Mouse (Mus musculus): ENCODE data around the gene Nme4. TPM values are rescaled to one million over a fixed set of nuclear protein-coding genes. Genes with fewer than 3 reads are reported as not detected.
A peak's percentile ranks its signal among the peaks of the same experiment; 100 is the strongest.
"Not testable (repeated sequence)": the region's sequence is repeated elsewhere in the genome, so short reads cannot be mapped to it uniquely, and the experiment has no call there.

The Nme4 gene
- polyA plus RNA-seq, 1 experiment from 2014 or later: 35.5 TPM

GRCm38 (mm10) chr17:26113181-26113948 is 18.0 kb upstream of the Nme4 start, which contains the start of gene Tmem8:
Gene Tmem8 (plus strand): TSS chr17:26113299.
- H3K27ac ChIP-seq (replicated peaks): no peak within 1 kb of the TSS; the same call in 1 of the 2 replicates
- ATAC-seq (ENCODE audit: insufficient read depth): peak; percentile 69
- peak within 1 kb of the TSS; percentile 86 for H3K4me2 ChIP-seq
- H3K36me3 ChIP-seq (replicated peaks): no peaks in the 10 kb centered on the region
- WGBS (ENCODE audit: insufficient replicate concordance): under 1% methylated on average over 62 of the region's 75 CpGs
- H3K27me3 ChIP-seq: peaks cover 90% of the 10 kb centered on the region
- H3K4me1 ChIP-seq (replicated peaks): peaks cover 34% of the 10 kb centered on the region
- H3K9me3 ChIP-seq (replicated peaks): no peaks in the 10 kb centered on the region
- peak within 1 kb of the TSS; percentile 63 for H3K9ac ChIP-seq
- H3K4me3 ChIP-seq (replicated peaks): peak within 1 kb of the TSS; percentile 70

GRCm38 (mm10) chr17:26112751-26113150 is 17.3 kb upstream of the Nme4 start:
- H3K27ac ChIP-seq (replicated peaks): no peak overlapping the region
- no peaks in the 10 kb centered on the region for H3K9me3 ChIP-seq (replicated peaks)
- peaks cover 84% of the 10 kb centered on the region for H3K27me3 ChIP-seq
- no peaks in the 10 kb centered on the region for H3K36me3 ChIP-seq (replicated peaks)
- H3K4me2 ChIP-seq: peak overlapping the region; percentile 86
- peak overlapping the region; percentile 70 for H3K4me3 ChIP-seq (replicated peaks)
- H3K4me1 ChIP-seq (replicated peaks): peaks cover 34% of the 10 kb centered on the region
- no peak for ATAC-seq (ENCODE audit: insufficient read depth)
- 13% methylated on average over 14 of the region's 14 CpGs for WGBS (ENCODE audit: insufficient replicate concordance)
- peak overlapping the region; percentile 63; the same call in 1 of the 2 replicates for H3K9ac ChIP-seq

DNA sequence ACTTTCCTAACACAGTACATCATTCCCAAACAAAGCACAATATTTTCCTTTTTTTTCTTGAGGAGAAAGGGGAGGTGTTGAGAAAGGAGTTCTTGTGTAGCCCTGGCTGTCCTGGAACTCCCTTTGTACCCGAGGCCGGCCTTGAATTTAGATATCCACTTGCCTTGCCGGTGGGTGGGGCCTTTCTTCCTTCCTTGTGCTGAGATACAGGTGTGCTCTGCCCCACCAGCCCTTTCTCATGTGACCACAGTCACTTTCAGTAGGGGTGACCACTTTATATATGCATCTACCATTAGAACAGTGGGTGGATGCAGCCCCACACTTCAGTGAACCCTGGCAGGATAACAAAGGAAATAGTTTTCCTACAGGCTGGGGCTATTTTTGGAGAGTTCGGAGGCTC is 16.3 kb upstream of the Nme4 start:
- Histone ChIP-seq H3K9me3 (replicated peaks) (no peaks in the 10 kb centered on the region), H3K4me2 (no peak overlapping the region), H3K4me1 (replicated peaks) (peaks cover 34% of the 10 kb centered on the region), H3K27ac (replicated peaks) (no peak overlapping the region), H3K27me3 (peaks cover 75% of the 10 kb centered on the region), H3K36me3 (replicated peaks) (no peaks in the 10 kb centered on the region), H3K9ac (no peak overlapping the region), H3K4me3 (replicated peaks) (no peak overlapping the region)
- no peak for ATAC-seq (ENCODE audit: insufficient read depth)
- 28% methylated on average over 4 of the region's 4 CpGs for WGBS (ENCODE audit: insufficient replicate concordance)

- Histone ChIP-seq H3K36me3 (replicated peaks) (no peaks in the 10 kb centered on the region), H3K4me2 (no peak overlapping the region), H3K9ac (no peak overlapping the region), H3K4me1 (replicated peaks) (peaks cover 33% of the 10 kb centered on the region), H3K27me3 (peaks cover 72% of the 10 kb centered on the region), H3K4me3 (replicated peaks) (no peak overlapping the region), H3K27ac (replicated peaks) (no peak overlapping the region), H3K9me3 (replicated peaks) (no peaks in the 10 kb centered on the region)
- no peak for ATAC-seq (ENCODE audit: insufficient read depth)
- WGBS (ENCODE audit: insufficient replicate concordance): 24% methylated on average over 4 of the region's 4 CpGs
These were observed 15.6 kb upstream of the Nme4 start for GRCm38 (mm10) chr17:26111024-26111423.

GRCm38 (mm10) chr17:26110156-26110555 is 14.8 kb upstream of the Nme4 start:
- Histone ChIP-seq H3K36me3 (replicated peaks) (no peaks in the 10 kb centered on the region), H3K4me2 (no peak overlapping the region), H3K27ac (replicated peaks) (no peak overlapping the region; the same call in 1 of the 2 replicates), H3K9ac (no peak overlapping the region), H3K4me1 (replicated peaks) (peaks cover 24% of the 10 kb centered on the region), H3K4me3 (replicated peaks) (no peak overlapping the region), H3K9me3 (replicated peaks) (no peaks in the 10 kb centered on the region), H3K27me3 (peaks cover 67% of the 10 kb centered on the region)
- 20% methylated on average over 4 of the region's 4 CpGs for WGBS (ENCODE audit: insufficient replicate concordance)
- ATAC-seq (ENCODE audit: insufficient read depth): no peak

DNA sequence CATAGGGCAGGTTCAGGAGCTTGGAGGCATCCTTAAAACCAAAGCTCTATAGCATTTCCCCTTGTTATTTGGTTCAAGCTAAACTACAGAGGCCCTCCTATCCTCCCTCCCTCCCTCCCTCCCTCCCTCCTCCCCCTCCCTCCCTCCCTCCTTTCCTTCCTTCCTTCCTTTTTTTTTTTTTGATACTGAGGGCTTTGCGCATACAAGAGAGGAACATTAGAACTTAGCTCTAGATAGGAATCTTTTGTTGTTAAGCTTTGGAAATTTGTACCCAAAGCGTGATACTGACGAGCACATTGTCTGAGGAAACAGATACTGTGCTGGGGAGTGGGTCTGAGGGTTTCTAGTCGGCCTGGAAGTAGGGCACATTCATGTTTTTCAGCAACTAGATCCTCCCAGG is 10.2 kb upstream of the Nme4 start:
- ATAC-seq (ENCODE audit: insufficient read depth): no peak
- H3K4me3 ChIP-seq (replicated peaks): no peak overlapping the region
- H3K9me3 ChIP-seq (replicated peaks): no peaks in the 10 kb centered on the region
- peaks cover 21% of the 10 kb centered on the region for H3K27me3 ChIP-seq
- H3K4me2 ChIP-seq: no peak overlapping the region
- H3K36me3 ChIP-seq (replicated peaks): no peaks in the 10 kb centered on the region
- WGBS (ENCODE audit: insufficient replicate concordance): 29% methylated on average over 4 of the region's 4 CpGs
- no peak overlapping the region for H3K27ac ChIP-seq (replicated peaks)
- H3K9ac ChIP-seq: no peak overlapping the region
- peaks cover 6% of the 10 kb centered on the region; the same call in 1 of the 2 replicates for H3K4me1 ChIP-seq (replicated peaks)

- 53% methylated on average over 4 of the region's 4 CpGs for WGBS (ENCODE audit: insufficient replicate concordance)
- no peaks in the 10 kb centered on the region for H3K36me3 ChIP-seq (replicated peaks)
- no peak overlapping the region for H3K27ac ChIP-seq (replicated peaks)
- H3K4me1 ChIP-seq (replicated peaks): peaks cover 3% of the 10 kb centered on the region; the same call in 1 of the 2 replicates
- ATAC-seq (ENCODE audit: insufficient read depth): no peak; the same call in 1 of the 2 replicates
- H3K9ac ChIP-seq: no peak overlapping the region
- no peak overlapping the region for H3K4me3 ChIP-seq (replicated peaks)
- H3K9me3 ChIP-seq (replicated peaks): no peaks in the 10 kb centered on the region
- H3K4me2 ChIP-seq: no peak overlapping the region
- peaks cover 7% of the 10 kb centered on the region; the same call in 1 of the 2 replicates for H3K27me3 ChIP-seq
These were observed 6.1 kb upstream of the Nme4 start for GRCm38 (mm10) chr17:26101478-26101877.

GRCm38 (mm10) chr17:26100166-26100565 is 4.8 kb upstream of the Nme4 start:
- no peak overlapping the region for H3K4me3 ChIP-seq (replicated peaks)
- no peak overlapping the region for H3K9ac ChIP-seq
- H3K27ac ChIP-seq (replicated peaks): no peak overlapping the region
- no peak for ATAC-seq (ENCODE audit: insufficient read depth)
- peaks cover 13% of the 10 kb centered on the region for H3K4me1 ChIP-seq (replicated peaks)
- no peaks in the 10 kb centered on the region for H3K36me3 ChIP-seq (replicated peaks)
- 40% methylated on average over 2 of the region's 2 CpGs for WGBS (ENCODE audit: insufficient replicate concordance)
- H3K4me2 ChIP-seq: no peak overlapping the region
- no peaks in the 10 kb centered on the region for H3K27me3 ChIP-seq
- H3K9me3 ChIP-seq (replicated peaks): no peaks in the 10 kb centered on the region

- H3K36me3 ChIP-seq (replicated peaks); H3K27ac ChIP-seq (replicated peaks); ATAC-seq (ENCODE audit: insufficient read depth); H3K4me3 ChIP-seq (replicated peaks); H3K27me3 ChIP-seq; H3K9ac ChIP-seq; H3K9me3 ChIP-seq (replicated peaks); H3K4me2 ChIP-seq: not testable (repeated sequence)
- H3K4me1 ChIP-seq (replicated peaks): peaks cover 22% of the 10 kb centered on the region
- WGBS (ENCODE audit: insufficient replicate concordance): 42% methylated on average over 3 of the region's 3 CpGs
These were observed 3.9 kb upstream of the Nme4 start for GRCm38 (mm10) chr17:26099316-26099715.

DNA sequence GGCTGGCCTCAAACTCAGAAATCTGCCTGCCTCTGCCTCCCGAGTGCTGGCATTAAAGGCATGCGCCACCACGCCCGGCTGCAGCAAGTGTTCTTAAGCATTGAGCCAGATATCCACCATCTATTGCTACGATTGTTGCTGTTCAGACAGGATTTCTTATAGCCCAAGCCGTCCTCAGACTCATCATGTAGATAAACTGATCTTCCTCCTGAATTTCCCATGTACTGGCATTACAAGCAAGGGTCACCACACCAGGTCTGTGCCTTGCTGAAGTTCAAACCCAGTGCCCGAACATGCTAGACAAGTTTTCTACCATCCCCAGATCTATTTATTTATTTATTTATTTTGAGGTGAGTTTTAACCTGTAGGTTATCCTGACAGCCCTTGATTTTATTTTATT is 3.1 kb upstream of the Nme4 start:
- Histone ChIP-seq H3K4me3 (replicated peaks) (no peak overlapping the region), H3K9me3 (replicated peaks) (no peaks in the 10 kb centered on the region), H3K9ac (no peak overlapping the region), H3K27me3 (no peaks in the 10 kb centered on the region), H3K4me1 (replicated peaks) (peaks cover 31% of the 10 kb centered on the region), H3K4me2 (no peak overlapping the region), H3K27ac (replicated peaks) (no peak overlapping the region), H3K36me3 (replicated peaks) (no peaks in the 10 kb centered on the region)
- ATAC-seq (ENCODE audit: insufficient read depth): no peak
- WGBS (ENCODE audit: insufficient replicate concordance): 63% methylated on average over 7 of the region's 7 CpGs

DNA sequence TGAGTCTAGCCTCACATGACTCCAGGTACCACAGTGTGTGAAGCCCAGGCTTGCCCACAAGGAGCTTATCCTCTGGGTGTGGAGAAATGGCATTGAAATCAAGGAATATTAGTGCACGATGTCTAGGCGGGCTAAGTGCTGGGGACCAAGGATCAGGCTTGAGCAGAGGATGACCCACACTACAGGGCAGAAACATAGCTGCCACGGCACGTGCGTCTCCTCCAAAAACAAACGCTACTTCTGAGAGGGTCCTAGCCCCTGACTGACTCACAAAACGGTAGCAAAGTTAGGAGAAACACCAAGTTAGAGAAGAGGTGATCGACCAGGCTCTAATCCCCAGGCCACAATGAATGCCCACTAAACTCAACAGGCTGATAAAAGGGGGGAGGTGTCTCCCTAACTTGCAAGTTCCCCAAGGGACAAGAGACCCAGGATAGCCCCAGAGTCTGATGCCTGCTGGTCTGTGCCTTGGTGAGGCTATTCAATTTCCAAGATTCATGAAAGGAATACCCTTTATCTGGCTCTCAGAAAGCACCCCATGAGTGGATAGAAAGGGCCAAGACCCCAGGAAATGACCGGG is 781 bp downstream of the Nme4 start:
- H3K36me3 ChIP-seq (replicated peaks): no peaks in the 10 kb centered on the region
- H3K9me3 ChIP-seq (replicated peaks): no peaks in the 10 kb centered on the region
- peak overlapping the region; percentile 56 for H3K9ac ChIP-seq
- H3K4me3 ChIP-seq (replicated peaks): peak overlapping the region; percentile 61
- ATAC-seq (ENCODE audit: insufficient read depth): no peak
- no peak overlapping the region; the same call in 1 of the 2 replicates for H3K27ac ChIP-seq (replicated peaks)
- peak overlapping the region; percentile 84 for H3K4me2 ChIP-seq
- H3K4me1 ChIP-seq (replicated peaks): peaks cover 35% of the 10 kb centered on the region
- WGBS (ENCODE audit: insufficient replicate concordance): 23% methylated on average over 9 of the region's 9 CpGs
- H3K27me3 ChIP-seq: no peaks in the 10 kb centered on the region
